Mouse (Mus musculus) myocyte (in vitro differentiated cells): ENCODE results near the gene Gmnn.

Source experiments
- CEBPB ChIP-seq: IDR thresholded peaks from 2 replicates; pipeline ENCODE4 v1.6.1; 2011; ENCODE audit warnings: mild to moderate bottlenecking, moderate library complexity; ENCODE audit not compliant: poor library complexity, insufficient read depth, severe bottlenecking
- E2F4 ChIP-seq: IDR thresholded peaks from one replicate; pipeline ENCODE4 v1.6.1; 2011; ENCODE audit warnings: mild to moderate bottlenecking, control low read depth, moderate library complexity; ENCODE audit not compliant: insufficient read depth
- MAX ChIP-seq: IDR thresholded peaks from one replicate; pipeline ENCODE4 v1.6.1; 2011; ENCODE audit warnings: low read depth, mild to moderate bottlenecking, control low read depth
- MYOD1 ChIP-seq, 3 experiments: IDR thresholded peaks; one replicate each; pipeline ENCODE4 v1.6.1; 2011; ENCODE audit warnings: control low read depth in 2 of 3, low read depth in 2 of 3, mild to moderate bottlenecking in 2 of 3, moderate library complexity in 1 of 3; ENCODE audit not compliant: insufficient read length in 2 of 3, control insufficient read depth in 1 of 3
- MYOG ChIP-seq, 3 experiments: IDR thresholded peaks; one replicate each; pipeline ENCODE4 v1.6.1; 2011; ENCODE audit warnings: control low read depth in 2 of 3, low read depth in 2 of 3, mild to moderate bottlenecking in 2 of 3; ENCODE audit not compliant: insufficient read length in 2 of 3, control insufficient read depth in 1 of 3, insufficient read depth in 1 of 3
- POLR2A ChIP-seq: IDR thresholded peaks from one replicate; pipeline ENCODE4 v1.6.1; 2011; ENCODE audit warnings: low read depth, mild to moderate bottlenecking, control low read depth, moderate library complexity; ENCODE audit not compliant: insufficient read length
- POLR2AphosphoS2 ChIP-seq: IDR thresholded peaks from one replicate; pipeline ENCODE4 v1.6.1; 2011; ENCODE audit warnings: low read depth, control low read depth; ENCODE audit not compliant: insufficient read length
- TCF3 ChIP-seq: IDR thresholded peaks from one replicate; pipeline ENCODE4 v1.6.1; 2011; ENCODE audit warnings: low read depth, control low read depth; ENCODE audit not compliant: insufficient read length
- USF1 ChIP-seq: IDR thresholded peaks from one replicate; pipeline ENCODE4 v1.6.1; 2011; ENCODE audit warnings: low read depth, mild to moderate bottlenecking, control low read depth, moderate library complexity

DNA sequence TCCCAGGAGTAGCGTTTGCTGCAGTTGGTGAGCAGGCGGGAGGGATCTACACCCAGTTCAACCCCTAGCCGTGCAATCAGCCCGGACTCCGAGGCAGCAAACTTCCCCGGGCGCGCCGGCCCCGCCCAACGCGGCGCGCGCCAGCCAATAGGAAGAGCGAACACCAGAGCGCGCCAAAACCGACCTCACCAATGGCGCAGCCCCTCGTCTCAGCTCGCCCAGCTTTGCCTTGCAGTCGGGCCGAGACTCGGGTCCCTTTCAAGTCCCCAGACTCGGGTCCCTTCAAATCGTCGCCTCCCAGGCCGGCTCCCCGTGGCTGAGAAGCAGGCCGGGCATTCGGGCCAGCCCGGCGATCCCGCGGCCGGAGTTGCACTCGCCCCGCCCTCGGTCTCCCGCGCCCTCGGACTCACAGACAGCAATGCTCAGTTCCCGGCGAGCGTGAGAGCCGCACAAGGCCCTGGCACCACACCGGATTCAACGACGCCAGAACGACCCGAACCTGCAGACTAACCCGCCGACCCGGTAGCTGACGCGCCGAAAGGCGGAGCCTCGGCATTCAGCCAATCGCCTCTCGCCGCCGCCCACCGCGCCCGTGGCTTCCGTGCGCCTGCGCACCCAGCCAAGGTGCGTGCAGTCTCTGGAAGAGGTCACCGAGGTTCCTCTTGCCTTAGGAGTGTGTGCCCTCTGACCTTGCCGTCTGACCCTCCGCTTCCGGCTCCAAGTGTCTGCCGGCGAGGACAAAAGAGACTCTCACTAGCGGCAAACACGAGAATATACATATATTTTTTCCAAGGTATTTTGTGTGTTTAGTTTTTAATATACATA, at the start of gene Gmnn:
- TF ChIP-seq POLR2A, result peak; percentile 79
- no peak for TF ChIP-seq USF1
- no peak for TF ChIP-seq TCF3
- peak; percentile 86 for TF ChIP-seq POLR2AphosphoS2
- TF ChIP-seq MAX, result no peak
- TF ChIP-seq E2F4, result peak; percentile 92
- TF ChIP-seq MYOG (IDR thresholded peaks at IDR 0.05; ENCODE audit: control insufficient read depth in 1 of 3, insufficient read depth in 1 of 3, insufficient read length in 2 of 3, low read depth in 2 of 3), result no peak
- TF ChIP-seq MYOD1 (IDR thresholded peaks at IDR 0.05; ENCODE audit: control insufficient read depth in 1 of 3, insufficient read length in 2 of 3, low read depth in 2 of 3), result peak in 1 of 3 experiments; percentile 20
- no peak for TF ChIP-seq CEBPB
